Mouse (Mus musculus): Measurements from ENCODE around the gene Sfn. TPM values are rescaled to one million over a fixed set of nuclear protein-coding genes. Genes with fewer than 3 reads are reported as not detected.
"Not testable (repeated sequence)": the region's sequence is repeated elsewhere in the genome, so short reads cannot be mapped to it uniquely, and the experiment has no call there.

Sfn gene
- polyA plus RNA-seq (2016; fragmentation: Nextera tagmentation; extraction: Ambion mirVana): 3.9 and 6.8 TPM in 2 replicates

DNA sequence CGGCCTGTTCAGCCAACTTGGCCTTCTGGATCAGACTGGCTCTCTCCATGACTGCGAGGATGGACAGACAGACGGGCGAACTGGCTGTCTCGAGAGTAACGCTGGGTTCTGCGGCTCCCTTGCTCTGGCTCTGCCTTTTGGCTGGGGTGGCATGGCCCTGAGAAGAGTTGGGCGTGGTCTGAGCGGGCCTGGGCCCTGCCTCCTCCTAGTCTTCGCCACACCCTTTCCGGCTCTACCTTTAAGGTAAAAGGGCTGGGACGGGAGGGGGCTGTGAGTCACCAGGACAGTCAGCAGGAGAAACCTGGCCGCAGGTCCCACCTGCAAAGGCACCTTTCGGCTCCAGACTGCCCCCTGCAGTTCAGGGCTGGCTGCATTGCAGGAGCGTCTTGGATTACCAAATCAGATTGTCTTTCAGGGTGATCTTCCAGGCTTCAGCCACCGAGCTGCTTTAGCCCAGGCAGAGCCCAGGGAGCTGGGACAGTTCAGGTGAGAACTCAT lies at the start of gene Sfn:
TSS of gene Sfn (minus strand) at position 448 of the 498 bp plus-strand sequence.
- Histone ChIP-seq H3K9me3 (no peaks in the 10 kb centered on the region), H3K9ac (no peak within 1 kb of the TSS), H3K4me3 (replicated peaks) (no peak within 1 kb of the TSS), H3K27me3 (peaks cover 66% of the 10 kb centered on the region), H3K4me1 (peaks cover 17% of the 10 kb centered on the region), H3K36me3 (replicated peaks) (peaks cover 3% of the 10 kb centered on the region), H3K27ac (no peak within 1 kb of the TSS), H3K4me2 (peak within 1 kb of the TSS; percentile 25; the same call in 1 of the 2 replicates)
- WGBS: 2% methylated on average over 16 of the region's 16 CpGs
- ATAC-seq (ENCODE audit: low FRiP score): no peak

DNA sequence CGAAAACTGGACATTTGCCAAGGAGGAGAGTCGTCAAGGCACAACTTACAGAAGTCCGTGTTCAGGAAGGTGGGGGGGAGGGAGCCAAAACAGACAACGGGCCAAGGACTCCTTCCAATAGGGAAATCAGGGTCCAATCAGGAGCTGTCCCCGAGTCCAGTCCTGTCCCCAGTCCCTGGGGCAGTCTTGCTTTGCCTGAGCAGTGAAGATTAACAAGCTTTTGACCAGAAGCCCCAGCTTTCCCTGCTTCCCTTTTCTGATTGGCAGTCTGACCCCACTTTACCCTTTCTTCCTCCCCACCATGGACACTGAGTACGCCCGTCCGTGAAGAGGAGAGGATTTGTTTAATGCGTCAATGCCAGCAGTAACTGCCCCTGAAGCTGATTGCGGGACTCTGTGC lies 49.5 kb upstream of the Sfn start:
- H3K27ac ChIP-seq: no peak overlapping the region
- no peak overlapping the region for H3K4me2 ChIP-seq
- WGBS: 56% methylated on average over 10 of the region's 10 CpGs
- no peaks in the 10 kb centered on the region for H3K36me3 ChIP-seq (replicated peaks)
- ATAC-seq (ENCODE audit: low FRiP score): no peak
- H3K9ac ChIP-seq: no peak overlapping the region
- H3K4me3 ChIP-seq (replicated peaks): no peak overlapping the region
- no peaks in the 10 kb centered on the region for H3K27me3 ChIP-seq
- no peaks in the 10 kb centered on the region for H3K4me1 ChIP-seq
- H3K9me3 ChIP-seq: no peaks in the 10 kb centered on the region

DNA sequence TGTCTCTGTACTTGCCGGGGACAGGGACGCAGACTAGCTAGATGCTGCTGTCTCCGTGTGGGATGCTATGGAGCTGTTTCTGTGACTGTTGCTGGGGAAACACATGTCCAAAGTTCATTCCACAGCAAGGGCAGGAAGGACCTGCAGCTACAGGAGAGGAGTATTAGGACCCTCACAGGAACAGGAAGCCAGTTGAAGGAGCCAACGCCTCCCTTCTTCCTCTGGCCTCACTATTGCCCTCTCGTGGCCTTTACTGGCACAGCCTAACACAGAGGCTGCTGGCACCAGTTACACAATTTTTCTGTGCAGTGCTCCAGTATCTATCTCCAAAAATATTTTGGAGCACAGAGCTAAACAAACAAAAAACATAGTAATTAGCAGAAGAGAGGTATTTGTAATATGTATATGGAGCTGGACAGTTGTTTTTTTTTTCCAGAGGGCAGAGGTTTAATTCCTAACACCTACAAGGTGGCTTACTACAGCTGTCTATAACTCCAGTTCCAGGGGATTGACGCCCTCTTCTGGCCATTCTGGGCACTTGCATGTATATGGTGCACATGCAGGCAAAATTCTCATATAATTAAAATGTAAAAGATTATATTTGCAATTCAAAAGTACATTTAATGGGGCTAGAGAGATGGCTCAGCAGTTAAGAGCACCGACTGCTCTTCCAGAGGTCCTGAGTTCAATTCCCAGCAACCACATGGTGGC lies 48.2 kb upstream of the Sfn start, which contains the start of gene Zdhhc18:
TSS of gene Zdhhc18 (minus strand) at position 166 of the 711 bp plus-strand sequence.
- 0 out of 2 replicates have a peak within 1 kb of the TSS, but pooled peaks have one; percentile 19 for H3K27ac ChIP-seq
- no peak for ATAC-seq (ENCODE audit: low FRiP score)
- 43% methylated on average over 7 of the region's 7 CpGs for WGBS
- 0 out of 2 replicates have a peak, but pooled peaks cover 4% of the 10 kb centered on the region for H3K9me3 ChIP-seq
- H3K9ac ChIP-seq: no peak within 1 kb of the TSS
- peak within 1 kb of the TSS; percentile 20 for H3K4me2 ChIP-seq
- H3K36me3 ChIP-seq (replicated peaks): no peaks in the 10 kb centered on the region
- H3K27me3 ChIP-seq: no peaks in the 10 kb centered on the region
- H3K4me1 ChIP-seq: no peaks in the 10 kb centered on the region
- peak within 1 kb of the TSS; percentile 17; the same call in 1 of the 2 replicates for H3K4me3 ChIP-seq (replicated peaks)

DNA sequence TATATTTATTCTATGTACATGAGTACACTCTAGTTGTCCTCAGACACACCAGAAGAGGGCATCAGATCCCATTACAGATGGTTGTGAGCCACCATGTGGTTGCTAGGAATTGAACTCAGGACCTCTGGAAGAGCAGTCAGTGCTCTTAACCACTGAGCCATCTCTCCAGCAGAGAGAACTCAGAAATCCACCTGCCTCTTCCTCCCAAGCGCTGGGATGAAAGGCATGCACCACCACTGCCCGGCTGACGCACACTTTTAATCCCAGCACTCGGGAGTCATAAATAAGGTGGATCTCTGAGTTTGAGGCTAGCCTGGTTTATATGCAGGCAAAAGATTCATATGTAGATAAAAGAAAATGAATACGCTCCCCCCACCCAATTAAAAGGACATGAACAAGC lies 47.5 kb upstream of the Sfn start:
- H3K36me3 ChIP-seq (replicated peaks); ATAC-seq (ENCODE audit: low FRiP score); H3K4me3 ChIP-seq (replicated peaks); H3K27me3 ChIP-seq; H3K9ac ChIP-seq; H3K4me1 ChIP-seq; H3K9me3 ChIP-seq: not testable (repeated sequence)
- WGBS: 88% methylated on average over 5 of the region's 5 CpGs
- H3K27ac ChIP-seq: 0 out of 2 replicates have a peak overlapping the region, but pooled peaks have one; percentile 19
- H3K4me2 ChIP-seq: peak overlapping the region; percentile 20

DNA sequence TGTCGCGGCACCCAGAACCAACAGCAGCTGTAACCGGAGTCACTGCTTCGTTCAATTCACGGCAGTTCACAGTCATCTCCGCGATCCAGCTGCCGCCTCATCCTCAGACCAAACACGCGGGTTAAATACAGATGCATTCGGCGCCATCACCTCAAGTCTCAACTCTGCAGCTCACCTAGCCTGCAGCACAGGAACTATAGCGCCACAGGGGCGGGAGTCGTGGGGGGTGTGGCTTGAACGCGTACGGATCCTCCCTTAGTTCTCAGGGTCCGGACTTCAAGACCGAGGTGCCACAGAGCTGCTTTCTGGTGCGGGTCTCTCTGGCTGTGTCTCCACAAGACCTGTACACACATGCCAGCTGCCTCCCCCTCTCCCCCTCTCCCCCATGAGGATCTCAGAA lies 43.7 kb upstream of the Sfn start:
- ATAC-seq (ENCODE audit: low FRiP score): no peak
- WGBS: 46% methylated on average over 21 of the region's 21 CpGs
- H3K4me2 ChIP-seq: no peak overlapping the region

DNA sequence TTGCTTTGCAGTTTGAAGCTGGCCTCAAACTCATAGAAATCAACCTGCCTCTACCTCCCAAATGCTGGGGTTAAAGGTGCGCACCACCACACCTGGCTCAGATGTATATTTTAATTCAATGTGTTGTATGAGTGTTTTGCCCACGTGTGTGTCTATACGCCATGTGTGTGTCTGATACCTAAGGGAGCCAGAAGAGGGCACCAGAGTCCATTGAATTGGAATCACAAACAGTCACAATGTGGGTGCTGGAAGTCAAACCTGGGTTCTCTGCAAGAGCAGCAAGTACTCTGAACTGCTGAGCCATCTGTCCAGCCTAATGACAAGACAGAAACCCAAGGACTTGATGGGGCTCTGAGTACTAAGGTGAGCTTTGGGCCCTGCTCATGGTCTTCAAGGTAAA lies 43.2 kb upstream of the Sfn start:
- Histone ChIP-seq H3K27me3 (no peaks in the 10 kb centered on the region), H3K4me2 (no peak overlapping the region), H3K4me3 (replicated peaks) (no peak overlapping the region), H3K27ac (no peak overlapping the region), H3K9me3 (peaks cover 5% of the 10 kb centered on the region; the same call in 1 of the 2 replicates), H3K9ac (no peak overlapping the region), H3K36me3 (replicated peaks) (no peaks in the 10 kb centered on the region), H3K4me1 (no peaks in the 10 kb centered on the region)
- 90% methylated on average over 3 of the region's 3 CpGs for WGBS
- no peak for ATAC-seq (ENCODE audit: low FRiP score)

More for the DNA sequence above, 43.7 kb upstream of the Sfn start:
- Histone ChIP-seq H3K27me3 (no peaks in the 10 kb centered on the region), H3K9ac (no peak overlapping the region), H3K4me3 (replicated peaks) (no peak overlapping the region), H3K9me3 (peaks cover 5% of the 10 kb centered on the region; the same call in 1 of the 2 replicates), H3K27ac (no peak overlapping the region), H3K36me3 (replicated peaks) (no peaks in the 10 kb centered on the region), H3K4me1 (no peaks in the 10 kb centered on the region)

DNA sequence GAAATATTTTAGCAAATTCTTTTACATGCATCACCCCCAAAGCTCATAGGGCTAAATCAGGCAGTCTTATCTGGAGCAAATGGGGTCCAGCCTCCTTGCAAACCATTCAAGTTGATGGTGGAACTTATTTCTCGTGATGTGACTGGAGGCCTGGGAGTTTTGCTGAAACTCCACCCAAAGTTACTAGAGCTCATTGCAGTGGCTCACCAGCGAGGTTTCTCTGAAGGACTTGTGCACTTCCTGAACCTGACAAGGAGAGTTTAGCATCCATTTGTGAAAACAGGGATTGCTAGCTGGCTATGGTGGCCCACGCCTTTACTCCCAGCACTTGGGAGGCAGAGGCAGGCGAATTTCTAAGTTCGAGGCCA lies 32.1 kb upstream of the Sfn start:
- Histone ChIP-seq H3K27me3 (no peaks in the 10 kb centered on the region), H3K4me3 (replicated peaks) (no peak overlapping the region), H3K36me3 (replicated peaks) (no peaks in the 10 kb centered on the region), H3K9ac (no peak overlapping the region), H3K4me2 (no peak overlapping the region), H3K4me1 (peaks cover 28% of the 10 kb centered on the region), H3K9me3 (no peaks in the 10 kb centered on the region), H3K27ac (no peak overlapping the region)
- no peak for ATAC-seq (ENCODE audit: low FRiP score)
- 82% methylated on average over 5 of the region's 5 CpGs for WGBS

DNA sequence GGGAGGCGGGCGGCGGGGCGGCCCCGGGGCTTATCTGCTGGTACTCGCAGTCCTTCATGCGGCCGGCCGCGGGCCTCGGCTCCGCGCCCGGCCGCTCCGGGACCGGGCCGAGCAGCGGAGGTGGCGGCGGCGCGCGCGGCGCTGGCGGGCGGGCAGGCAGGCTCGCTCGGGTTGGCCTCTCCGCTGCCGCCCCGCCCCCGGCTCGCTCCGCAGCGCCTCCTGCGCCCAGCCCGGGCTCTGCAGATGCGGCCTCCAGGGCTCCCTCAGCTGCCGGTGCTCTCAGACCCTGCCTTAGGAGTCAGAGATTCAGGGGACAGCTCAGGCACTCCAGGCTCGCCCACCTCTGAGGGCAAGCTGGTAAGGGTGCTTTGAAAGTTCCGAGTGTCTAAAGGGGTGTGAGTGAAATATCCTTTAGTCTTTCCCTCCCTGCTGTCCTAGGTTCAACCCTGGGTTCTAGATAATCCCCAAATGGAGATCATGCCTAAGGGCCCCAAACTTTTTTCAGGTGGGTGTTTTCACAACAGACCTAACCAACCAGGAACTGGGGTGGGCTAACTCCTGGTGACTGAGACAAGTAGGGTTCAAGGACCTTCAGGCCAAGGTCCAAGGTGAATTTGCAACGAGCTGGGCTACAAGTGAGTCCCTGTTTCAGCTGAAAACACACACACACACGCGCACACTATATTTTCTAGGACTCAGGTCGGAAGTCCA lies 31.5 kb upstream of the Sfn start:
- Histone ChIP-seq H3K36me3 (replicated peaks) (no peaks in the 10 kb centered on the region), H3K4me3 (replicated peaks) (peak overlapping the region; percentile 79), H3K27me3 (no peaks in the 10 kb centered on the region), H3K9ac (peak overlapping the region; percentile 88), H3K27ac (peak overlapping the region; percentile 66), H3K4me1 (peaks cover 28% of the 10 kb centered on the region), H3K9me3 (no peaks in the 10 kb centered on the region), H3K4me2 (peak overlapping the region; percentile 93)
- peak; percentile 91 for ATAC-seq (ENCODE audit: low FRiP score)
- 14% methylated on average over 24 of the region's 47 CpGs for WGBS

DNA sequence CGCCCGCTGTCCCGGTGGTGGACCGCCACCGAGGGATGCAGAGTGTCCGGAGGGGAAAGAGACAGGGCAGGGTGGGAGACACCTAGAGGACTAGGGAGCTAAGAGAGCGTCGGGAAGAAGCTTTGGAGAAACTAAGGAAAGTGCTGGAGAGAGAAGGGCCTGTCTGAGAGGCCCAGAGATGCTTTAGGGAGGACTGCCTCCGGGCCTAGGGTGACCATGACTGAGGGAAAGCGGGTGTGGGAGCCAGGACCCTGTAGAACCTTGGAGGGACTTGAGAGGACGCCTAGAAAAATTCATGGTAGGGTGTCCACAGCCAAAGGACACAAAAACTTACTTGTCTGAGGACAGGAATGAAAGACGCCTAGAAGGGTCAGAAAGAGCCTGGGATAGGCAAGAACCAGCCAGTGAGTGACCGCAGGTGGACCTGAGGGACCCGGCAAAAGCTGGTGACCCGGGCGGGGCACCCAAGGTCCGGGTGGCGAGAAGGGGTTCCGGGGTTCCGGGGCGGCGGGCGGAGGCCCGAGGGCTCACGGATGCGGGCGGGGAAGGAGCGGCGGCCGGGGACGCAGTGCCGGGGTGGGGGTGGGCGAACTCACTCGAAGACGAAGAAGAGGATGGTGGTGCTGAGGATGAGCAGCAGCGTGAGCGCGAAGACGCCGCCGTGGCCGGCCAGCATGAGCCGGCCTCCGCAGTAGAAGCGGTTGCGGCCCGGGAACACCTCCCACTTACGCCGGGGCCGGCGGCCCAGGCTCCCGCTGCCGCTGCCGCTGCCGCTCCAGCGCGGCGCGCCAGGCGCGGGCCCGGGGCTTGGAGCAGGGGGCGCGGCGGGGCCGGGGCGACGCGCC lies 30.7 kb upstream of the Sfn start:
- peak overlapping the region; percentile 66 for H3K27ac ChIP-seq
- WGBS: 1% methylated on average over 53 of the region's 69 CpGs

DNA sequence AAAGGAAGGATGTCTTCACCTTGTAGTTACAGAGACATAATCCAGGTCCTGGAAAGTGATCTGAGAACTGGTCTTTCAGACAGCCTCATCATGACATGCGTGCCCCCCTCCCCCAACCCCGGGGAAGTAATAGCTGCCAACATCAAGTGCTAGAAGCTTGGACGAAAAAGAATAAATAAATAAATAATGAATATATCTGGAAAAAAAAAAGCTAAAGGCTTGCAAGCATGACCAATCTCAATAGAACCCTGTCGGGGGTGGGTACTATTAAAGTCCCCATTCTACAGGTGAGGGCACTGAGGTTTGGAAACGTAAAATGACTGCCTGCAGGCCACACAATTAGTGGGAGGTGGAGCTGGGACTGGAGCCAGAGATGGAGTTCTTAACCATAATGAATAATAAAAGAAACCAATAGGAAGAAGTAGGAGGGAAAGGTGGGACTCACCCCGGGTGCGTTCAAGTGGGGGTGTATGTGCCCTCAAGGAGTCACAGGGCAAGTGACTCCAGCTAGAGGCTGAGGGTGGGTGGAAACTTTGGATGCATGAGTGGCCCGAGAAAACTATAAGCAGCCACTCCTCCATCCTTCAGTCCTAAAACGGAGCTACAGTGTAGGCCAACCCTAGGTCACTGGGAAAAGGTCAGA lies 29.9 kb upstream of the Sfn start:
- Histone ChIP-seq H3K27ac (no peak overlapping the region), H3K4me3 (replicated peaks) (peak overlapping the region; percentile 79), H3K9ac (peak overlapping the region; percentile 88), H3K36me3 (replicated peaks) (peaks cover 3% of the 10 kb centered on the region), H3K9me3 (no peaks in the 10 kb centered on the region), H3K4me2 (peak overlapping the region; percentile 93), H3K4me1 (peaks cover 28% of the 10 kb centered on the region), H3K27me3 (no peaks in the 10 kb centered on the region)
- 51% methylated on average over 9 of the region's 9 CpGs for WGBS
- ATAC-seq (ENCODE audit: low FRiP score): no peak

More for the DNA sequence above, 30.7 kb upstream of the Sfn start:
- H3K4me1 ChIP-seq: peaks cover 28% of the 10 kb centered on the region
- no peaks in the 10 kb centered on the region for H3K36me3 ChIP-seq (replicated peaks)
- peak; percentile 80 for ATAC-seq (ENCODE audit: low FRiP score)
- H3K9me3 ChIP-seq: no peaks in the 10 kb centered on the region
- peak overlapping the region; percentile 93 for H3K4me2 ChIP-seq
- peak overlapping the region; percentile 79 for H3K4me3 ChIP-seq (replicated peaks)
- H3K27me3 ChIP-seq: no peaks in the 10 kb centered on the region
- H3K9ac ChIP-seq: peak overlapping the region; percentile 88

DNA sequence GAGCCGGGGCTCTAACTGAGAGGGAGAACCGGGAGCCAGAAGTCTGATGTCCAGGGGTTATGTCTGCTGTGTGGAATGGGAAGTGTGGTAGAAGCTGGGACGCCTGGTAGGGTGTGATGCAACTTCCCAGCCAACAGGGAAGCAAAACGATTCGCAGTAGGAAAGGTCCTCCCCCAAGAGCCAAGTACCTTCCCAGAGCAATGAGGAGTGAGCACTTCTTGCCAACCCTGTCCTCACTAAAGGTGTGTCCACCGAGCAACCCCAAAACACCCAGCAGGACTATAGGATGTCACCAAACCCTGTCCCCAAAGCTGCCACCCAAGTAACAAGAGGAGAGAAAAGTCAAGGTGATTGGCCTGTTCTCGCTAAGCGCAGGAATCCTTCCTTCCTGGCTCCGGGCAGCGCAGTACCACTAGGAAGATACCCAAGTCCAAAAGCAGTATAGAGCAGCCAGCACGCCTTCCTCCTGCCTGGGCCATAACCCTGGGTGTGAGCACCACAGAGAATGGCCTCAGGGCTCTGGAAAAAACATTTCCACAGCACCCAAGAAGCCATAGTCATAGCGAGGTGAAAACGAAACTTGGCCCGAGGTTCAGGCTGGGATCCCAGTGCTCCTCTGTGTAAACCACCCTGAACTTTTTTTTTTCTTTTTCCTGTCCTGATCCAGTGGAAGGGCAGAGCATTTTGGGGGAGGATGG lies 29.3 kb upstream of the Sfn start:
- Histone ChIP-seq H3K4me1 (peaks cover 28% of the 10 kb centered on the region), H3K27ac (no peak overlapping the region), H3K36me3 (replicated peaks) (peaks cover 10% of the 10 kb centered on the region), H3K4me3 (replicated peaks) (no peak overlapping the region), H3K4me2 (no peak overlapping the region), H3K9me3 (no peaks in the 10 kb centered on the region), H3K27me3 (no peaks in the 10 kb centered on the region), H3K9ac (peak overlapping the region; percentile 33; the same call in 1 of the 2 replicates)
- no peak for ATAC-seq (ENCODE audit: low FRiP score)
- WGBS: 84% methylated on average over 14 of the region's 14 CpGs

All from forebrain, embryonic 12.5 days (tissue).